Mouse (Mus musculus): Measurements from ENCODE around the gene Pnpla7. TPM values are rescaled to one million over a fixed set of nuclear protein-coding genes. Genes with fewer than 3 reads are reported as not detected.

The Pnpla7 gene
- total RNA-seq, 2 experiments from 2014 or later, result 10.6 to 13.4 TPM

GRCm38 (mm10) chr2:24974906-24975703 lies 728 bp upstream of the Pnpla7 start, which contains the start of gene Mrpl41:
Gene Mrpl41 (minus strand): TSS chr2:24975098.
- peak; percentile 98 for DNase-seq (ENCODE audit: low spot score in 2 of 2)
- intact Hi-C loops (cut with DNase I), result no loop called here

- intact Hi-C loops (cut with DNase I), result no loop called here
- DNase-seq (ENCODE audit: low spot score in 2 of 2), result no peak
Measured at GRCm38 (mm10) chr2:24976960-24977359, 1.1 kb downstream of the Pnpla7 start.

GRCm38 (mm10) chr2:24987762-24988161 lies 11.9 kb downstream of the Pnpla7 start:
- intact Hi-C loops (cut with DNase I), result loop anchor here (5.0 kb wide), 1 partner anchor 45 kb away; no protein-coding TSS in a partner anchor
- DNase-seq (ENCODE audit: low spot score in 2 of 2), result no peak

- intact Hi-C loops (cut with DNase I), result no loop called here
- peak; percentile 45 to 53 for DNase-seq (ENCODE audit: low spot score in 2 of 2)
Measured at GRCm38 (mm10) chr2:24995332-24995731, 19.5 kb downstream of the Pnpla7 start.

- intact Hi-C loops (cut with DNase I), result no loop called here
- no peak for DNase-seq (ENCODE audit: low spot score in 2 of 2)
Measured at GRCm38 (mm10) chr2:24996471-24996870, 20.6 kb downstream of the Pnpla7 start.

- intact Hi-C loops (cut with DNase I), result no loop called here
- DNase-seq (ENCODE audit: low spot score in 2 of 2), result peak; percentile 17 to 21
Measured at GRCm38 (mm10) chr2:25000544-25001235, 24.9 kb downstream of the Pnpla7 start.

GRCm38 (mm10) chr2:25003946-25004786 lies 28.3 kb downstream of the Pnpla7 start:
- DNase-seq (ENCODE audit: low spot score in 2 of 2), result no peak
- intact Hi-C loops (cut with DNase I), result no loop called here

GRCm38 (mm10) chr2:25006767-25007166 lies 30.9 kb downstream of the Pnpla7 start:
- no peak for DNase-seq (ENCODE audit: low spot score in 2 of 2)
- intact Hi-C loops (cut with DNase I), result no loop called here

GRCm38 (mm10) chr2:25008250-25008649 lies 32.4 kb downstream of the Pnpla7 start:
- intact Hi-C loops (cut with DNase I), result no loop called here
- no peak for DNase-seq (ENCODE audit: low spot score in 2 of 2)

GRCm38 (mm10) chr2:25022678-25023077 lies 46.8 kb downstream of the Pnpla7 start:
- intact Hi-C loops (cut with DNase I), result no loop called here
- DNase-seq (ENCODE audit: low spot score in 2 of 2), result no peak

- intact Hi-C loops (cut with DNase I), result no loop called here
- DNase-seq (ENCODE audit: low spot score in 2 of 2), result no peak
Measured at GRCm38 (mm10) chr2:25025109-25025508, 49.3 kb downstream of the Pnpla7 start.

GRCm38 (mm10) chr2:25034994-25035393 lies 59.2 kb downstream of the Pnpla7 start:
- intact Hi-C loops (cut with DNase I), result loop anchor here (5.0 kb wide), 1 partner anchor 48 kb away; no protein-coding TSS in a partner anchor
- no peak for DNase-seq (ENCODE audit: low spot score in 2 of 2)

- intact Hi-C loops (cut with DNase I), result no loop called here
- DNase-seq (ENCODE audit: low spot score in 2 of 2), result no peak
Measured at GRCm38 (mm10) chr2:25040089-25040488, 64.3 kb downstream of the Pnpla7 start.

- peak in 1 of 2 experiments; percentile 80 for DNase-seq (ENCODE audit: low spot score in 2 of 2)
- intact Hi-C loops (cut with DNase I), result no loop called here
Measured at GRCm38 (mm10) chr2:25050921-25051320, 75.1 kb downstream of the Pnpla7 start.

GRCm38 (mm10) chr2:25051450-25051849 lies 75.6 kb downstream of the Pnpla7 start:
- intact Hi-C loops (cut with DNase I), result no loop called here
- no peak for DNase-seq (ENCODE audit: low spot score in 2 of 2)

- intact Hi-C loops (cut with DNase I), result no loop called here
- no peak for DNase-seq (ENCODE audit: low spot score in 2 of 2)
Measured at GRCm38 (mm10) chr2:25053101-25053500, 77.3 kb downstream of the Pnpla7 start.

- peak; percentile 89 for DNase-seq (ENCODE audit: low spot score in 2 of 2)
- intact Hi-C loops (cut with DNase I), result no loop called here
Measured at GRCm38 (mm10) chr2:25054221-25055067, 78.6 kb downstream of the Pnpla7 start, which contains the start of gene Nsmf. Gene Nsmf (plus strand): TSS chr2:25054355.

GRCm38 (mm10) chr2:25055068-25055405 lies 79.2 kb downstream of the Pnpla7 start:
- intact Hi-C loops (cut with DNase I), result no loop called here
- peak; percentile 75 to 83 for DNase-seq (ENCODE audit: low spot score in 2 of 2)
